Mouse (Mus musculus) CD4-positive, CD25-positive, alpha-beta regulatory T cell, adult 2 months (primary cell): ENCODE data around the gene Rabgef1.

Experiments used
- DNase-seq: peaks from one replicate; pipeline ENCODE4 v3.0.0-alpha.2; 2012; ENCODE audit warnings: low read depth, low spot score

The Rabgef1 gene

DNA sequence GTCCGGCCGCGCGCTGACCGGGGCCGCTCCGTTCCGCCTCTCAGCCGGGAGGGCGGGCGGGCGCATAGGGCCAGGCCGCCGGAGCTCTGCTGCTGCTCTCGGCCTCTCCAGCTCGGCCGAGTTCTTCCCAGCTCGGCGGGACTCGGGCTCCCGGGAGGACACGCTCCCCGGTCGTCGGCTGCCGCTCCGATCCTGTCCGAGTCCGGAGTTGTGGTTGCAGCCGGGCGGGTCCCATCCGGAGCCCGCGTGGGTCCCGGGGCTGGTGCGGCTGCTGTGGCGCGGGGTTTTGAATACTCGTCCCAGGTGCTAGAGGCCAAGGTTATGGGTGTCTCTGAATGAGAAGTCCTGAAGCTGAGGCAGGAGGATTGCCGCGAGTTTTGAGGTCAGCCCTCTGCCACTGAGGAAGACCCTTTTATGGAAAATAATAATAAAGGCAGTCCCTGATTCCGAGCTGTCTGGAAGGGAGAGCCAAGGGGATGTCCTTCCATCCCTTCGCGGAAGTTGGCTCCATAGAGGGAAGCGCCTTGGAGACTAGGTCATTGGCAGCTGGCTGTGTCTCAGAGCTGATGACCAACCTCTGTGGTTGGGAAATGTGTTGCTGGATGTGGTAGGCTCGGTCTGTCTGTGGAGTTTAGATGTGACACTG is 481 bp downstream of the Rabgef1 start:
- DNase-seq: peak; percentile 58

DNA sequence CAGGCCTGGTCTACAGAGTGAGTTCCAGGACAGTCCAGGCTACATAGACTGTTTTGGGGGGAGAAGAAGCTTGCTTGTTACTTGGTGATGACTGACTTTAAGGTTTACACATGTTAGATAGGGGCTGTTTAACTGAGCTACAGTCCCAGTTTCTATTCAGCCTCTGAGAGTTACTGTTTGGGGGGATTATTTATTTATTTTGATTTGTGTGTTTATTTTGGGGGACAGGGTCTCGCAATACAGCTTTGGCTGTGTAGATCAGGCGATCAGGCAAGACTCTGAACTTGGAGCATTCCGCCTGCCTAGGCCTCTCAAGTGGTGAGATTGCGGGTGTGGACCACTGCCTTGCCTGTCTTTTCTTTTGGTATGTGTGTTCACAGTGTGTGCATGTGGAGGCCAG is 1.4 kb downstream of the Rabgef1 start:
- no peak for DNase-seq

DNA sequence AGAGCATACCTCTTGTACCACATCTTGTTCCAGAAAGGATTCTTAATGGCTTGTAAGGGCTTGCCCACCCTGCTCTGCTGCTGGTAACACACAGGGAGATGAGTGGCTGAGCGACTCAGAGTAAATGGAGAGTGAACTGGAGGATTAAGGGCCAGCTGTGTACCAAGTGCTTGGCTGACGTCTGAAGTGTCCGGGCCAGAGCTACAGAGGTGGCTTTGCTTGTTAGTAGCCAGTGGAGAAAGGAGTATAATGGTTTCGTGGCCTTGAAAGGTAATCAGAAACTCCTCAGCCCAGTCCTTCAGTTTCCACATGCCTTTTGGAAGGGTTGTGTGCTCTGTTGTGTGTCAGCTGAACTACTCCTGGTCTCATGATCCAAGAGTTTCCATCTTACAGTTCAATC is 6.3 kb downstream of the Rabgef1 start:
- DNase-seq: no peak

DNA sequence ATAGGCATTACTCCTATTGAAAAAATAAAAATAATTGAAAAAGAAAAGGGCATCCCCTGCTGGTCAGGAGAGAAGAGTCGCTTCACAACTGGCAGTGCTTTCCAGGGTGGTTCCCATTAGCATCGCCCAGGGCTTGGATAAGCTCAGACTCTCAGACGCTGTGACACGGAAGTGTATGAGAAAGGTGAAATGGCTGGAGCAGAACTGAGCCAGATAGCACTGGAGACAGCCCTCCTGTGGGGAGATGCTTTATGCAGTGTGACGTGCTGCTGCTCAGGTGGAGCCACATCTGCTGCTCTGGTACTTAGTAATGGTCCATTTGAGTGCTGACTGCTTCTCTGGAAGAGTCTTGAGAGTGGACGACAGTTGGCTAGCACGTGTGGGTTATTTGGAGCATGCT is 8.8 kb downstream of the Rabgef1 start:
- no peak for DNase-seq

DNA sequence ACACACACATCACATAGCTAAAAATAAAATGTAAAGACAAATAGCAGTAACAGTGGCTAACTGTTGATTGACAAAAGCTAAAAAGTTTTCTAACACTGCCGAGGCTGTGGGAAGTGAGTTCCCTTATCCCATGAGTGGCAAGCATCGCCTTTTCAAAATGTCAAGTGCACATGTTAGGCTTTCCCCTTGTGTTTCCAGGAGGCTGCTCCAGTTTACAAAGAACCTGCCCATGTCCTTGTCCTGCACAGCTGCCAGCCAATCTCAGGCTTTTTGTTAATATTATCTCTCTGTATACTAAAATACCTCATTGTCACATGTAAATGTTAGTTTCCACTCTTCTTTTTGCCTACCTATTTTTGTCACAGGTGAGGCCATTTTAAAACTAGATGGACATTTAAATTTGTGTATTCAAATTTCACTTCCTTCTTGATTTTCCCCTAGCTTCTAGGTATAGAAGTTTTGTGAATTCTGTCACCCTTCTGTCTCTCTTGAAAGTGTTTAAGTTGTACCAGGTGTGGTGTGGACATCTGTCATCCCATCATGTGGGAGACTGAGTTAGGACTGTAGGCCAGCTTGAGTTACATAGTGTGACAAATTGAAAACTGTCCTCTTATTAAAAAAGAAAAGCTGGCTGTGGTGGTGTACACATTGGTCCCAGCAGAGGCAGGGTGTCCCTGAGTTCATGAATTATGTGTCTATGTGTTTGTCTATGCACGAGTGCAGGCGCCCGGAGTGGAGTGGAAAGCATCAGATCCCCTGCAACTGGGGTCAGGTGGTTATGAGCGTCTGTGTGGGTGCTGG is 10.3 kb downstream of the Rabgef1 start:
- DNase-seq: no peak

DNA sequence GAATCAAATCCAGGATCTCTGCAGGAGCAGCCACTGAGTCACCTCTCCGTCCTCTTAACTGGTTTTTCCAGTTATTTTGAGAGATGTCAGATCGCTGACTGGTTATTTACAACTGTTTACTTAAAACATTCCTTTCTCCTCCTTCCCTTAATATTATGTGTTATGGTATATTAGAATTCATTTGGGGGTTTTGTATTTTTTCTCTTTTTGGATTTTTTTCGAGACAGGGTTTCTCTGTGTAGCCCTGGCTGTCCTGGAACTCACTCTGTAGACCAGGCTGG is 10.9 kb downstream of the Rabgef1 start:
- DNase-seq: no peak

DNA sequence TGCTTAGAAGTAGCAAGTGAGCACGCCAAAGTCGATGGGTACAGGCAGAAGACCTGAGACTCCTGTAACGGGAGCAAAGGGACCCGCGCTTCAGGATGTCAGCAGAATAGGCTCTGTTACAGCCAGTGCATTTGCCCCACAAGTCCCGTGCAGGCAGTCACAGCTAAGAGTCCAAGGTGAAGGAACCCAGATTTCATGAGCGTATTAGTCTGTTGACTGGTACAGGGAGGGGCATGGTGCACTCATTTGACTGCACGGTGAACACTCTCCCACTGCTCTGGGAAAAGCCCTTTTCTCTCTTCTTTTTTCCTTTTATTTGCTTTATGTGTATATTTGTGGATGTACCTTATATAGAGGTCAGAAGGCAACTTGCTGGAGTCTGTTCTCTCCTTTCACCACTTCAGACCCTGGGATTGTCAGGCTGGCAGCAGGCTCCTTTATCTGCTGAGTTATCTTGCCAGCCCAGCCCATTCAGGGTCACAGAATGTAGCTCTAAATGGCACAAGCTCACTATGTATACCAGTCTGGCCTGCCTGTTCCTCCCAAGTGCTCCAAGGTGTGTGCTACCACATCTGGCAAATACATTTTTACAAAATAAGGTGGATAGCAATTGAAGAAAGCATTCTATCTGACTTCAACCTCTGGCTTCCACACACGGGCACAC is 12.7 kb downstream of the Rabgef1 start:
- DNase-seq: no peak

DNA sequence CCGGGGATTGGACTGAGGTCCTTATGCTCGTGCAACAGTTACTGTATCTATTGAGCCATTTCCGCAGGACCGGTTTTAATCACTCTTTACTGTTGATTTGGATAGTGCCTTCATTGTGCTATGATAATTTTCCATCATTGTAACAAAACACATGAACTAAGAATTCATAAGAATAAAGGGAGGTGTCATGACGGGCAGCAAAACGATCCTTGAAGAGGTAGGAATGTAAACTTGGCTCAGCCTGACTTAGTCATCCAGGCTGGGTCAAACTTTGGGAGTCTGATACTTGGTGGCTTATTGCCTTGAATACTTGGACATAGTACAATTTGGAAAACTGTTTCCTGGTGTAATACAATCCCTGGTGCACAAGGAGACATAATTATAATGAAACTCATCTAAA is 13.7 kb downstream of the Rabgef1 start:
- DNase-seq: no peak

DNA sequence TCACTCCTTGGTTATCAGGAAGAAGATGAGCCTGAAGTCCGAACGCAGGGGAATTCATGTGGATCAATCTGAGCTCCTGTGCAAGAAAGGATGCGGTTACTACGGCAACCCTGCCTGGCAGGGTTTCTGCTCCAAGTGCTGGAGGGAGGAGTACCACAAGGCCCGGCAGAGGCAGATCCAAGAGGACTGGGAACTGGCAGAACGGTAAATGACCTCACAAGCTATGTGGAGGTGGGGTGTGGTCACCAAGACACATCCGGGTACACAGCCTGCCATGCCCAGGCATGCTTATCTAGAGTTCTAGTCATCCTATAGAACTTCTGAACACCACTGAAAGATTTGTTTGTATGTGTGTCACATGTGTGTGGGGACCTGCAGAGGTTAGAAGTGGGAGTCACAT is 15.8 kb downstream of the Rabgef1 start:
- no peak for DNase-seq

DNA sequence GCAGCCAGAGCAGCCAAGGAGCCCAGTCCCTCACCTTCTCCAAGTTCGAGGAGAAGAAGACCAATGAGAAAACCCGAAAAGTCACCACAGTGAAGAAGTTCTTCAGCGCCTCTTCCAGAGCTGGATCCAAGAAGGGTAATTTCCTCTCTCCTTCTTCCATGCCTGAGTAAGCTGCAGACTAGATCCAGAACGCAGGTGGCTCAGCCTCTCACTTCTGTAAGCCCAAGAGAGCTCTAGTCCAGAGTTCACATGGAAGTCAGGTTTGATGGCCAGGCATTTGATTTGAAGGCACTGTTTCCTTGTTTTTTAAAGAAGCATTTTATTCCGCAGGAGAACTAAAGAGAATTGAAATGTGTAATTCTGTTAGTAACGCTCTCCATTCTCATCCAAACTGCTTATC is 19.3 kb downstream of the Rabgef1 start:
- no peak for DNase-seq

DNA sequence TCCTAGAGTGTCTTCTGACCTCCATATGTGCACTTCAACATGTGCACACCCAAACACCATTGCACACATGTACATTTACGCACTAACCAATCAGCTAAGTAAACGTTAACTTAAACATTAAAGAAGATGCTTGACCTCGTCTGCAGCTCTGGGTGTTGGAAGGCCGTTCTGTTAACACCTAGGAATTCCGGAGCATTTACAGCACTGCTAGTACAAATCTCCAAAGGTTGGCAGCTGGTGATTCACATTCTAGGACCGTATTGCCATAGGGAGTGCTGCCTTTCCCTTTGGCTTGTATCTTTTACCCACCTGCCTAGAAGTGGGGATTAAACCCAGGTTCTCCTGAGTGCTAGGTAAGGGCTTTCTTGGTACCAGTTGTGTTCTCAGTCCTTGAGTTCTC is 20.3 kb downstream of the Rabgef1 start:
- DNase-seq: no peak

DNA sequence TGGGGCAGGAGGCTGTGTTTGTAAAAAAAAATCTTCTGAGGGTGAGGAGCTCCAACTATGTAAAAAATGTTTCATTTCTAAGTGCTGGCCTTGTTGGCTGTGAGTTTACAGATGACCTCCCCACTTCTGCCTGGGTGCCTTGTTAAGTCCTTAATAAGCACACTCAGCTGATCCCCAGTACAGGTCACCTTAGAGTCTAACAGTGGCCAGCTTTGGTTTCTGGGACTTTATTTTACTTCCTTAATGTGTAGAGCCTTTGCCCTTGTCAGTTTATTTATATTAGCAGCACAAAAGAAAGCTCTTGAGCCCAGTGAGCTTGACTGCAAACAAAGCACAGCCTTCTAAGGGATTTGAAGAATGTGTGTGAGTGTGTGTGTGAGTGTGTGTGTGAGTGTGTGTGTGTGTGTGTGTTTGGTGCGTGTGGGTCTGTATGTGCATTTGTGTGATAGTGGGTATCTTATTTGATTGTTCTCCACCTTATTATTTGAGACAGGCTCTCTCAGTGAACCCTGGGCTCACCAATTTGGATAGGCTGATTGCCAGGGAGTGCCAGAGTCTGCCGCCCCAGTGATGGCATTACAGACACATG is 20.9 kb downstream of the Rabgef1 start:
- no peak for DNase-seq

DNA sequence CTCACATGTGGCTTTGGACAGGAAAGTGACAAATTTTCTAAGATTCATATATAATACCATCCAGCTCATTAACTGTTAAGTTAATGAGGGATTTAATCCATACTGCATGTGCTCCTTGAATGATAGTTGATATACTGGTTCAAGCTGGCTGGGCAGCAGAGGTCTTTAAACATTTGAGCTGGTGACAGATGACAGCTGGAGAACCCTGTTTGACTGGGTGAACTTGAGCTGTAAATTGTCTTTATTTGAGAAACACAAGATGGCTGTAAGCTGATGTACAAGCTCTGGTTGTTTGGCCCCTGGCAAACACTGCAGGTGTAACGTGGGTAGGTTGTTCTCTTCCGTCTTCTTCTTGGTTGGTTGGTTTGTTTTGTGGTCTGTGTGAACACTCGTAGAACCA is 22.2 kb downstream of the Rabgef1 start:
- DNase-seq: no peak

DNA sequence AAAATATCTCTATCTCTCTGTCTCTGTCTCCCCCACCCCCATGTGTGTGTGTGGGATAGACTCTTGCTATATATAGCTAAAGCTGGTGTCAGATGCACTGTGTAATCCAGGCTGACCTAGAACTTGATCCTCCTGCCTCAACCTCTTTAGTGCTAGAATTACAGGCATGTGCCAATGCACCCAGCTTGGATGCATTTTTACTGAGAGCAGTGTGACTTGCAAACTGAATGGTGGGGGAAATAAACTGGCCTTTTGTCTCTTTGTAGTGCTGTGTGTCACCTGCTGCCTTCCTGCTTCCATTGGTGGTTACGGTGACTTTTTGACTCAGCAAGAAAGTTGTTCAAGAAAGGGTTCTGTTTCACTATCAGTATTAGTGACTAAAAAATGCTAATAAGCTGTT is 24.7 kb downstream of the Rabgef1 start:
- DNase-seq: peak; percentile 57

DNA sequence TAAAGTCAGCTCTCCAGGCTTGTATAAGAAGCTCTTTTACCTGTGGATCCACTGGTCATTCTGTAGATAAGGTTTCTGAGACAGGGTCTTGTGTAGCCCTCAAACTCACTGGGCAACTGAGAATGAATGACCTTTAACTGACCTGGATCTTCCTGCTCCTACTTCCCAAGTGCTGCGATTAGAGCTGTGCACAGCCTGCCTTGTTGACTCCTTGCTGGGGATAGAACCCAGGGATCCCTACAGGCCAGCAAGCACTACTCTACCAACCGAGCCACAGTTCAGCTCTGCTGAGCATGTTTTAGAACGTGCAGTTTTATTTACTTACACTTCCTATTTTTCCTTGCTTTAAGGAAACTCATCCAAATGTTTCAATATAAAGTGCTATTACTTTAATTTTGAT is 25.9 kb downstream of the Rabgef1 start:
- no peak for DNase-seq

DNA sequence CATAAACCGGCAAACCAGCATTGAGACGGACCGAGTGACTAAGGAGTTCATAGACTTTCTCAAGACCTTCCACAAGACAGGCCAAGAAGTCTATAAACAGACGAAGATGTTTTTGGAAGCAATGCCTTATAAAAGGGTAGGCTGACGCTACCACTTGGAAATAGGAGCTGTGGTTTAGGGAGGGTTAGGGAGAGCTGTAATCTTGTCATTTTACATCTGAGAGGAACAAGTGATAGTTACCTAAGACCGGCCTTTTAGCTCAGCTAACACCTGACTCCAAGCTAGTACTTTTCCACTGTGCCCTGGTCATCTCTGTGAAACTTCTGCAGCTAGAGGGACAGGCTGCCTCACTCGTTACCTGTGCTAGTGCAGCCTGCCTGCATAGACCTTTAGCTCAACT is 26.4 kb downstream of the Rabgef1 start:
- no peak for DNase-seq

DNA sequence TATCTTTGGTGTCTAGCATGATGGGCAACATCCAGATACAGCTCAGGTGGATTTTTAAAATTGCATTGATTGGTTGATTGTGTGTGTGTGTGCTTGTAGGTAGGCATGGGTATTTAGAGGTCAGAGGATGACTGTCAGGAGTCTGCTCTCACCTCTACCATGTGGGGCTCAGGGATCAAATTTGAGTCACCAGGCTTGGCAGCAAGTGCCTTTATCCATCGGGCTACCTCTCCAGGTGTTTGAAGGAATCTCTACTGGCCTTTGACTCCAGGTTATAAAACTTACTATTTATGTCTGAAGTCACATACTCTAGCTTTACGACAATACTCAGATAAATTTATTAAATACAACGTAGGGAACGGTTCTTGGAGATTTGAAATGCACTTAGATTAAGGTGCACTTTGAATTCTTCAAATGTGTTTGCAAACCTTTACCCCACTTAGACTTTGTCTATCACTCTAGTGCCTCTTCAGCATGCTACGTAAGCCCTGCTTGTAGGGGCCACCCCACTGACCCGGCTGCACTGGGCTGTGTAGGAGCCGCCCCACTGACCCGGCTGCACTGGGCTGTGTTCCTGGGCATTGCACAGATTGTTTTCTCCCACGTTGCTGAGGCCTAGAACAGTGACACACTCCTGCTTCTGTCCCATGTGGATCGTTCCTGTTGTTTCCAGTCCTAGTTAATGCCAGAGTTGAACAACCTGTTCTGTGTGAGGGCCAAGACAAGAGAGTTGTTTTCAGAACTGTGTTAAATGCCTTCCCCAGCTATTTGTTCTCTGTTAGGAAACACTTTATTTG is 28.8 kb downstream of the Rabgef1 start:
- DNase-seq: no peak

DNA sequence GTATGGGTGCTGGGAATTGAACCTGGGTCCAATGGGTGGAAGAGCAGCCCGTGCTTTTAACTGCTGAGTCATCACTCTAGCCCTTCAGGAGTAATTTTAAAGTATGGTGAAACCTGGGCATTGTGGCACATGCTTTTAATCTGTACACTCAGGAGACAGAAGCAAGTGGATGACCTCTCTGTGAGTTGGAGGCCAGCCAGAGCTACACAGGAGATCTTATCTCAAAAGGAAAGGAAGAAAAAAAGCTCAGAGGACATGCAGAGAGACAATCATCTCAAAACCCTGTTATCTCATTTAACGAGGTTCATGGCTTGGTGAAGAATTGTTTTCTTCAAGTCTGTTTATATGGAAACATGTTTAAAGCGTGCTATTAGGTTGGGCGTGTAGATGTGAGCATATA is 32.4 kb downstream of the Rabgef1 start:
- peak; percentile 43 for DNase-seq

DNA sequence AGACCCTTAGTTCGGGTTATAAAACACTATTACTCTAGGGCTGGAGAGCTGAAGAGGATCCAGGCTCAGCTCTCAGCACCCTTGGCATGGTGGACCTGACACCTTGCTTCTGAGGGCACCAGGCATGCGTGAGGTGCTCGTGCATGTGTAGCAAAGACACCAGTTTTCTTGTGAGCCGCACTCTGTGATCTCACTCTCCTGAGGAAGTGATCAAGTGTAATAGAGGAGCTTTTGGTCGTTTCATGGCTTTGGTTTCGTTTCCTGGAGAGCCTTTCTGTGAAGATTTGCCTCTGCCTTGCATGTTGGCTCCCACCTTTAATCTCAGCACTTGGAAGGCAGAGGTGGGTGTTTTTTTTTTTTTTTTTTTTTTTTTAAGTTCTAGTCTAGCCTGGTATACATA is 33.0 kb downstream of the Rabgef1 start:
- peak; percentile 63 for DNase-seq

DNA sequence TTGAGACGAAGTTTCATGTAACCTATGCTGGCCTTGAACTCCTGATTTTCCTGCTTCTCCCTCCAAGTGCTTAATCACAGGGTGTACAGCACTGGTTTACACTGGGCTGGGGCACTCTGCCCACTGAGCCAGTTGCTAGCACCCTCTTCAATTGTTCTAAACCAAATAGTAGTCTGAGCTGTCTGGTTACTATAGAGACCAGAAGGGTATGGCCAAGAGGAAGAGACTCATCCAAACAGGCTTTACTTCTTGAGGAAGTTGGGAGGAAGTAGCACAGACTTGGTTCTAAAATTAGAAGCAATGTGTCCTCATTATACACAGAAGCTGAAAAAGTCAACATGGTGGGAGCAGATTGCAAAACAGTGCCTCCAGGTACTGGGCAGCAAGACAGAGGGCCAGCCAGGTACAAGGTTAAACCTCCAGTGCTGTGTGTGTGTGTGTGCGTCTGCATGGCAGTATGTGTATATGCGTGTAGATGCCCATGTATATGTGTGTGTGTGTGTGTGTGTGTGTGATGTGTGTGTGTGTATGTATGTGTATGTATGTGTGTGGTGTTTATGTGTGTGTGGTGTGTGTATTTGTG is 33.9 kb downstream of the Rabgef1 start:
- no peak for DNase-seq

DNA sequence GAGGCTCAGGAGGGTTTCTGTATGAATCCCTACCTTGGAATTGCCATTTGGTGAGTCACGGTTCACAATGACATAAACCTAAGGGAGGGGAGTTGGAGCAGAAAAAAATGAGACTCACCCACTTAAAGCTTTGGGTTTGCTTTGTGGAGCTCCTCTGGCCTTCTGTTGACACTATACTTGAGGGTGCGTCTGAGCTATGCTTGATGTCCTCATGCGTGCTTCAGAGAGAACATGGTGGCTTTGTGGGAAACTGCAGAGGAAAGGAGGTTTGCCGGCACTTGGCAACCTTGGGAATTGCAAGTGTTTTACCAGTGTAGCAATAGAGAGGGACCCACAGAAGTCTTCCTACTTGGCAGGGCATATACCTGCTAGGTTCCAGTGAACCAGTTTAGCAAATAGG is 35.7 kb downstream of the Rabgef1 start:
- DNase-seq: no peak

DNA sequence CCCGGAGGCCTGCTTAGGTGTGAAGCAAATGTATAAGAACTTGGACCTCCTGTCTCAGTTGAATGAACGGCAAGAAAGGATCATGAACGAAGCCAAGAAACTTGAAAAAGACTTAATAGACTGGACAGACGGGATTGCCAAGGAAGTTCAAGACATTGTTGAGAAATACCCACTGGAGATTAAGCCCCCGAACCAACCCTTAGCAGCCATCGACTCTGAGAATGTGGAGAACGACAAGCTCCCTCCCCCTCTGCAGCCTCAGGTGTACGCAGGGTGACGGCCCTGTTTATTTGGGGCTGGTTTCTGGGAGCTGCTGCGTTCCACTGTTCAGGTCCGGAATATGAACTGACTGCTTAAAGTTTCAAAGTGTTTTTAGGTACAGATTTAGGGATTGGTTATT is 41.4 kb downstream of the Rabgef1 start:
- DNase-seq: no peak
